Mouse (Mus musculus) lung, embryonic 14.5 days (tissue): ENCODE data around the gene Cldn24. TPM values are rescaled to one million over a fixed set of nuclear protein-coding genes. Genes with fewer than 3 reads are reported as not detected.

ENCODE experiments used
- ATAC-seq: fragments of 200-750 bp; cut with Nextera tagmentation; 2 replicates; pipeline ENCODE4 v1.8.0; 2017; ENCODE audit warnings: mild to moderate bottlenecking, moderate TSS enrichment, moderate library complexity; ENCODE audit not compliant: insufficient read depth
- DNase-seq: peaks from one replicate; pipeline ENCODE4 v3.0.0-alpha.2; 2015
- H3K27ac ChIP-seq: fragments of 300-500 bp; sonication (generic); 2 replicates; pipeline ENCODE4 v1.5.1; 2014; ENCODE audit warnings: low read depth, mild to moderate bottlenecking, moderate library complexity
- H3K27me3 ChIP-seq: fragments of 300-500 bp; sonication (generic); 2 replicates; pipeline ENCODE4 v1.6.1; 2014; ENCODE audit warnings: low read length, control low read depth; ENCODE audit not compliant: insufficient read depth
- H3K36me3 ChIP-seq: fragments of 300-500 bp; sonication (generic); 2 replicates; pipeline ENCODE4 v1.6.1; 2014; ENCODE audit warnings: control low read depth; ENCODE audit not compliant: insufficient read depth
- H3K4me1 ChIP-seq: fragments of 300-500 bp; sonication (generic); 2 replicates; pipeline ENCODE4 v1.6.1; 2014; ENCODE audit warnings: antibody characterized with exemption, control low read depth; ENCODE audit not compliant: insufficient read depth
- H3K4me2 ChIP-seq: fragments of 300-500 bp; sonication (generic); 2 replicates; pipeline ENCODE4 v1.6.1; 2014; ENCODE audit warnings: mild to moderate bottlenecking
- H3K4me3 ChIP-seq: fragments of 300-500 bp; sonication (generic); 2 replicates; pipeline ENCODE4 v1.5.1; 2014; ENCODE audit warnings: low read depth, low read length
- H3K9ac ChIP-seq: fragments of 300-500 bp; sonication (generic); 2 replicates; pipeline ENCODE4 v1.6.1; 2014
- H3K9me3 ChIP-seq: fragments of 300-500 bp; sonication (generic); 2 replicates; pipeline ENCODE4 v1.6.1; 2016; ENCODE audit warnings: low read depth, low read length, control low read depth
- CTCF ChIP-seq: IDR thresholded peaks from 2 replicates; pipeline ENCODE4 v1.5.1; 2016; ENCODE audit warnings: antibody characterized with exemption, low read depth
- WGBS: fragments of 180-500 bp; shearing (Covaris S2); extraction: QIAGEN DNeasy Blood & Tissue Kit; methylation state at CpG from one replicate; pipeline ENCODE4 v1.1.7; 2014; 5-methylcytosine and 5-hydroxymethylcytosine counted together
- polyA plus RNA-seq: library from polyadenylated mRNA; unstranded; fragments of >200 nt; fragmentation: Nextera tagmentation; extraction: Ambion mirVana; gene quantifications from 2 replicates; pipeline ENCODE4 v1.2.1, GENCODE M21; 2014

Cldn24 gene
- polyA plus RNA-seq, 1 experiment from 2014 or later = not detected

GRCm38 (mm10) chr8:47847931-47848330 lies 26.0 kb downstream of the Cldn24 start:
- peaks cover 69% of the 10 kb centered on the region for H3K36me3 ChIP-seq
- DNase-seq (no peak), ATAC-seq (no peak)
- no peak for TF ChIP-seq CTCF
- no peaks in the 10 kb centered on the region for H3K9me3 ChIP-seq
- 96% methylated on average over 6 of the region's 6 CpGs for WGBS
- no peaks in the 10 kb centered on the region for H3K27me3 ChIP-seq
- H3K4me1 ChIP-seq = no peaks in the 10 kb centered on the region; the same call in 1 of the 2 replicates
- no peak overlapping the region for H3K4me2 ChIP-seq
- no peak overlapping the region for H3K4me3 ChIP-seq
- H3K27ac ChIP-seq = no peak overlapping the region
- no peak overlapping the region for H3K9ac ChIP-seq

- DNase-seq (no peak), ATAC-seq (no peak)
- Histone ChIP-seq H3K9ac (no peak overlapping the region), H3K9me3 (no peaks in the 10 kb centered on the region), H3K4me2 (no peak overlapping the region), H3K4me3 (no peak overlapping the region), H3K4me1 (peaks cover 3% of the 10 kb centered on the region; the same call in 1 of the 2 replicates), H3K36me3 (peaks cover 66% of the 10 kb centered on the region), H3K27me3 (no peaks in the 10 kb centered on the region), H3K27ac (no peak overlapping the region)
- TF ChIP-seq CTCF = peak; percentile 51
- 75% methylated on average over 8 of the region's 8 CpGs for WGBS
Observed at GRCm38 (mm10) chr8:47849842-47850241, 27.9 kb downstream of the Cldn24 start.

- no peaks in the 10 kb centered on the region for H3K9me3 ChIP-seq
- DNase-seq (peak; percentile 93), ATAC-seq (peak; percentile 92)
Observed at GRCm38 (mm10) chr8:47851824-47852502, 30.0 kb downstream of the Cldn24 start.

GRCm38 (mm10) chr8:47852737-47853136 lies 30.8 kb downstream of the Cldn24 start:
- no peak for ATAC-seq
- peaks cover 60% of the 10 kb centered on the region for H3K36me3 ChIP-seq
- no peaks in the 10 kb centered on the region for H3K9me3 ChIP-seq
- peak overlapping the region; percentile 45 for H3K4me2 ChIP-seq
- H3K9ac ChIP-seq = no peak overlapping the region
- DNase-seq = no peak
- H3K4me1 ChIP-seq = peaks cover 3% of the 10 kb centered on the region; the same call in 1 of the 2 replicates
- H3K27ac ChIP-seq = peak overlapping the region; percentile 85; the same call in 1 of the 2 replicates
- WGBS = 78% methylated on average over 5 of the region's 5 CpGs
- no peak for TF ChIP-seq CTCF
- H3K27me3 ChIP-seq = no peaks in the 10 kb centered on the region
- no peak overlapping the region for H3K4me3 ChIP-seq

More at GRCm38 (mm10) chr8:47851824-47852502, 30.0 kb downstream of the Cldn24 start:
- H3K4me2 ChIP-seq = peak overlapping the region; percentile 45
- WGBS = 35% methylated on average over 12 of the region's 12 CpGs
- H3K27ac ChIP-seq = peak overlapping the region; percentile 85
- H3K9ac ChIP-seq = no peak overlapping the region
- H3K4me1 ChIP-seq = peaks cover 3% of the 10 kb centered on the region; the same call in 1 of the 2 replicates
- H3K4me3 ChIP-seq = no peak overlapping the region
- TF ChIP-seq CTCF = no peak
- no peaks in the 10 kb centered on the region for H3K27me3 ChIP-seq
- H3K36me3 ChIP-seq = peaks cover 64% of the 10 kb centered on the region

GRCm38 (mm10) chr8:47853356-47853755 lies 31.4 kb downstream of the Cldn24 start:
- WGBS = 82% methylated on average over 5 of the region's 5 CpGs
- H3K4me1 ChIP-seq = peaks cover 3% of the 10 kb centered on the region; the same call in 1 of the 2 replicates
- H3K27ac ChIP-seq = no peak overlapping the region
- TF ChIP-seq CTCF = no peak
- DNase-seq (no peak), ATAC-seq (no peak)
- no peaks in the 10 kb centered on the region for H3K9me3 ChIP-seq
- H3K27me3 ChIP-seq = no peaks in the 10 kb centered on the region
- H3K36me3 ChIP-seq = peaks cover 60% of the 10 kb centered on the region
- no peak overlapping the region for H3K4me3 ChIP-seq
- H3K4me2 ChIP-seq = no peak overlapping the region
- no peak overlapping the region for H3K9ac ChIP-seq

GRCm38 (mm10) chr8:47859259-47859658 lies 37.3 kb downstream of the Cldn24 start:
- H3K4me3 ChIP-seq = no peak overlapping the region
- H3K9me3 ChIP-seq = no peaks in the 10 kb centered on the region
- DNase-seq (no peak), ATAC-seq (no peak)
- H3K27me3 ChIP-seq = no peaks in the 10 kb centered on the region
- TF ChIP-seq CTCF = no peak
- no peaks in the 10 kb centered on the region for H3K4me1 ChIP-seq
- no peak overlapping the region for H3K9ac ChIP-seq
- no peak overlapping the region for H3K27ac ChIP-seq
- WGBS = 89% methylated on average over 12 of the region's 12 CpGs
- peaks cover 64% of the 10 kb centered on the region for H3K36me3 ChIP-seq
- no peak overlapping the region for H3K4me2 ChIP-seq

- H3K36me3 ChIP-seq = peaks cover 65% of the 10 kb centered on the region
- H3K4me1 ChIP-seq = no peaks in the 10 kb centered on the region
- WGBS = 76% methylated on average over 8 of the region's 8 CpGs
- H3K4me3 ChIP-seq = no peak overlapping the region
- DNase-seq (no peak), ATAC-seq (peak; percentile 19; the same call in 1 of the 2 replicates)
- no peak overlapping the region for H3K27ac ChIP-seq
- H3K9ac ChIP-seq = no peak overlapping the region
- TF ChIP-seq CTCF = no peak
- no peaks in the 10 kb centered on the region for H3K9me3 ChIP-seq
- H3K4me2 ChIP-seq = no peak overlapping the region
- H3K27me3 ChIP-seq = no peaks in the 10 kb centered on the region
Observed at GRCm38 (mm10) chr8:47866568-47866967, 44.6 kb downstream of the Cldn24 start.
